Mouse (Mus musculus): Measurements from ENCODE around the gene Tspan18.

The Tspan18 gene

DNA sequence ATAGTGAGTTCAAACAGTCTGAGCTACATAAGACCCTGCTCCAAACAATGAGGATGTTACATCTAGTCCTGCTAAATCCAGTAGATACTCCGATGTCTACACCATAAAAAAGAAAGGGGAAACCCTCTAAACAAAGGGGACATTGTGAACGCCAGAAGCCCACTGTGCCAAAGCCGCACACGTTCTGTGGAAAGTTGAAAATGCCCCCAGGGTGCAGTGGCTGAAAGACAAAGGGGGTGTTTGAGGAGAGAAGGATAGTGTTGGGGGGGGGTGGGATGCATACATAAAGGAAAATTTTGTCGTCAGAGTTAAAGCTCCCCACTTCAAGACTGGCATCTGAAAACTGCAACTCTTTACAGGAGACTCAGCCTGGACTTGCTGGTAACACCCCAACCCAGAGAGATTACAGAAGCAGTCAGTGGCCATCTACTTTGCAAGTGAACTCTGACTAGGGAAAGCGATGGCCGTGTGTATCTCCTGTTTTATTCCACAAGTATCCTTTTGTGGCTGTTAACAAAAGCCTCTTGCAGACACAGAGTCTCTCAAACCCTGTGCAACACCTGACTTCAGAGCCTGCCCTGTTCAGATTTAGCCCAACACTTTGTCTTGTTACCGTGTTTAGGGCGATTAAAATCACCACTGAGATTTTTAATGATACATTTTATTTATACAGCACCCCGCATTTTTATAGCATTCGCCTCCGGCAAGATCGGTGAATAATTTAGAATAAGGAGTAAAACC is 42.9 kb downstream of the Tspan18 start:
- DNase-seq (ENCODE audit: extremely low spot score, low read depth, low spot score), result no peak

DNA sequence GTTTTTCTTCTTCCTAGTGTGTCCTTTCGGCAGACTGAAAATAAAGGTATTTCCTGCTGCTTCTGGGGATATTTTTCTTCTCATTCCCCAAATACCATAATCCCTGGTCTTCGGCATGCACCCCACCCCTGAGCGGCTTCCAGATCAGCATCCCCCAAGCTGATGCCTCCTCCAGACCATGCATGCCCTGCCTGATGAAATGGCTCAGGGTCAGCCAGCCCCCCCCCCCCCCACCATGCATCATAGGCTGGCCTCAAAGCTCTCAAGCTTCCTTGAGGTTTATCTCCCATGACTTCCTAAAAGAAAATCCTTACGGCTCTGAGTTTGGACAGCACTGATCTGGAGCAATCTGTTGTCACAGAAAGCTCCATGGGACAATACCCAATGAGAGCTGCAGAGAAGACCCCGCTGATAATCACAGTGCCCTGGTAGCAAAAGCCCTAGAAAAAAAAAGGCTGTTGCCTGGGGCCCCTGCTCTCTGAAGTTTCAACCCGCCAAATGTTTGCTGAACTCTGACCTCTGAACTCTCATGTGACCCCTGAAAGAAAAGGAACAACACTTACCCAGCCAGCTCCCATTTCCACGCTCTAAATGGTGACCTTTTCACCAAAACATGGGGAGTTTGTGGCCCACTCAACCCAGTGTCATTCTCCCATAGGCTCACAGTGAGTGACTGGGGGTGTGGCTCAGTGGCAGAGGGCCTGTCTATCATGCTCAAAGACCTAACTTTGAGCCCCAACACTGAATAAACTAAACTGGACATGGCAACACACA is 43.8 kb downstream of the Tspan18 start:
- no peak for DNase-seq (ENCODE audit: extremely low spot score, low read depth, low spot score)

DNA sequence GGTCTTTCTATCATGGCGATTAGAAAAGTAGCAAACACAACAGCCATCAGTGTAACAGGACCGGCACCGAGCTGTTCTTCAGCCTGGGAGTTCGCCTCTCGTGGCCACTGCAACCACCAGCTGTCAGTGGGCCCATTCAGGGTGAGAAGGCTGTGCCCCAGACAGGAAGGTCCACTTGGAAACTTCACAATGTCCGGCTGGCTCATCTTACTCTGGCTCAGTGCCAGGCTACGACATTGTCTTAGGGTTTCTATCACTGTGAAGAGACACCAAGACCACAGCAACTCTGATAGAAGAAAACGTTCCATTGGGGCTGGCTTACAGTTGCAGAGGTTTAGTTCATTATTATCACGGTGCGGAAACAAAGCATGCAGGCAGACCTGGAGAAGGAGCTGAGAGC is 45.1 kb downstream of the Tspan18 start:
- no peak for DNase-seq (ENCODE audit: extremely low spot score, low read depth, low spot score)

DNA sequence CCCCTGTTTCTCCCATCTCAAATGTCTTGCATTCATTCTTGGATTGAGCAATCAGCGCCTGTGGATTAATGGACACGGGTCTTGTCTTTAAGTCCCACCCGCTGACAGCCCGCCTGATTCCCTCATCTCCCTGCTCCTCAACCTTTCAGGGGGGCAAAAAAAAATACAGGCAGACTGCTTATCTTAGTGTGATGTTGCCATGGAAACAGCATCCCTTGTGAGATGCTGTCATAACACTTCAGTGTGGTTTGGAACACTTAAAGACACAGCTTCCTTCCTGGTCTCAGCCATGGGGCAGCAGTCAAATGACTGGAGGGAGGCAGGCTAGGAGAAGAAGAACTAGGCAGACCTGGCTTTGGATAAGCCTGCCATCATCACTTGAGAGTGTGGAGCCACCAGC is 47.0 kb downstream of the Tspan18 start:
- DNase-seq (ENCODE audit: extremely low spot score, low read depth, low spot score), result no peak

DNA sequence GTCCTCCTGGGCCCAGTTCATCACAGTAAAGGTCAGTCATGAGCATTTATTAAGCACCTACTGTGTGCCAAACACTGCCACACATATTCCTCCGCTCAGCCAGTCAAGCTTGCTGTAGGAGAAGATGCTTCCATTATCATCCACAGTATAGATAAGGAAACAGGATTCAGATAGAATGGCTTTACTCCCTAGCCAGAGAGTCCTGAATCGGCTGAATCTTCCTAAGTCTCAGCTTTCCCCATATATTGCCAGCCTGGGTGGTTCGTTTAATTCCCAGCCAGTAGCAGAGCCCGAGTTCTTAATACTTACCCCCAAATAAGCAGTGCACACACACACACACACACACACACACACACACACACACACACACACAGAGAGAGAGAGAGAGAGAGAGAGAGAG is 47.6 kb downstream of the Tspan18 start:
- DNase-seq (ENCODE audit: extremely low spot score, low read depth, low spot score), result no peak

DNA sequence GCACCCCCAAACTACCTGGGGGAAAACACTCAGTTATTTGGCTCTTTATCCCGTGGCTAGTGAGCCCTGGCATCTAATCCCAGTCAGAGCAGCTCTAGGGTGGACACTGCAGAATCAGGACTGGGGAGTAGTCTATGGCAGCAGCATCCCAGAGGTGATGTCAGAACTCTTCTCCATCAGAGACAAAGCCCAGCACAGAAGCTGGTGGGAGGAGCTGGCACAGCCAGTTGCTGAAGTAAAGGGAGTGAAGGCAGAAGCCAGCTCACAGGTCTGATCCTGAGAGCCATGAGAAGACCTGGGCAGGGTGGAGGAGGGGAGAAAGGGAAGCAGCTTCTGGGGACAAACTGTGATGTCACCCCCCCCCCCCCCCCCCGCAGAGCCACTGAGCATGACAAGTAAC is 48.0 kb downstream of the Tspan18 start:
- no peak for DNase-seq (ENCODE audit: extremely low spot score, low read depth, low spot score)

DNA sequence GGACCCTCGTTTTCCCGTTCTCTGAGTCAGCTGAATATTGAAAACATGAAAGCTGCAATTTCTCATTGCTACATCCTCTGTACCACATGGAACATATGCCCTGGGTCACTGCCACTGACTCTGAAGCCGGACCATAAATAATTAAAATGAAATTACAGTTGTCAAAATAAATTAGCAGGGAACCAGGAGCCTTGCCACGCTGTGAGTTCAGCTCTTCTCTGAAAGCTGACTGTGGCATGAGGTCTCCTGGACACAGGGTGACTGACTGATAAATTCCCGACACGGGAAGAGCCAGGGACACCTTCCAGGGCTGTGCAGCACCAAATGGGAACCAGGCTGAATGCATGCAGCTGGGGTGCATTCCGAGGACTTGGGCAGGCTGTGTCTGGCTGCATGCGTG is 48.5 kb downstream of the Tspan18 start:
- DNase-seq (ENCODE audit: extremely low spot score, low read depth, low spot score), result no peak

DNA sequence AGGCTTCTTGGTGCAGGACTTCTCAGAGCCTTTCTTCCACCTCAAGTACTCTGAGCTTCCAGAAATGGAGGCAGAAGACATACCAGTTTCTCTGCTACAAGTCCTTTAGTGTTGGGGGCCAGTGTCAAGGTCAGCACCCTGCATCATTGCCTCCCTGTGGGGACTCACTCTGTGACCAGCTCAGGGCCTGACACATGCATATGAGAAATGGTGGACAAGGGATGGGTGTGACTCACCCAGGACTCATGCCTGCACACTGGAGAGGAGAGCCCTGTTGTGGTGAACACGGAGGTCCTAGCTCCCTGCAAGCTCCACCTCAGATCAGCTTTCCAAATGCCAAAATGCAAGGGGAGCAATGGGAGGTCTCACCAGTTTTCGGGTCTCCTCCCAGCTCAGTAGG is 49.7 kb downstream of the Tspan18 start:
- DNase-seq (ENCODE audit: extremely low spot score, low read depth, low spot score), result no peak

DNA sequence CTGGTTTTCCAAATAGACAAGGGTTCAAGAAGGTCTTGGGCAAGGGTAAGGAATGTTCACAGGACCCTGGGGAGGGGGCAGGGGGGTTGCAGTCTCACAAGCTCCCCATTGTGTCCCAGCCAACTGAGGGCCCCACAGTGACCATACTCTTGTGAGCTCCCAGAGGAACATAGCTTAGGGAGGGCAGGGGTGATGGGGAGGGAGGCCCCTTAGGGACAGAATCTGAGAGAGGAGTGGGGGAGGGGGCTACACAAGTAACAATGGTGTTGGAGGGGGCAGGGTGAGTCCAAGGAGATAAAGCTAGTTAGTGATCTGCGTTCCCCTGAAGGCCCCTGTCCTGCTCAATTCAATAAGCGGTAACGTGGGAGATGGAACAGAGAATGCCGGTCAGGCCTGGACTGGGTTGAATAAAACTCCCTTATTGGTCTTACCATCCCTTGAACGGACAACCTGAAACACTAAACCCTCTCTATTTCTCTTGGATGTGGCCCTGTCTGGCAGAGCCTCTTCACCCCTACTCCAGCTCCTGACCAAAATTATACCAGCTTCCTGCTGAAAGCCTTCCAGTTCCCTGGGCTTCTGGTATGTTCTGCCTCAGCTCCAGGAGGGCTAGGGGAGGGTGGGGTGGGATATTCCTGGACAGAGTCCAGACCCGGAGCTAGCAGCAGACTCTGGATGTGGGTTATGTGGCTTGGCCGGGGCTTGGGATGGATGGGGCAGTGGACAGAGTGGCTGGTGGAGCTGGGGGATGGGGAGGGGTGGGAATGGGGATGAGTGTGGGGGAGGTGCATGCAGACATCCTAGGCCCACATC is 50.6 kb downstream of the Tspan18 start:
- DNase-seq (ENCODE audit: extremely low spot score, low read depth, low spot score), result no peak

DNA sequence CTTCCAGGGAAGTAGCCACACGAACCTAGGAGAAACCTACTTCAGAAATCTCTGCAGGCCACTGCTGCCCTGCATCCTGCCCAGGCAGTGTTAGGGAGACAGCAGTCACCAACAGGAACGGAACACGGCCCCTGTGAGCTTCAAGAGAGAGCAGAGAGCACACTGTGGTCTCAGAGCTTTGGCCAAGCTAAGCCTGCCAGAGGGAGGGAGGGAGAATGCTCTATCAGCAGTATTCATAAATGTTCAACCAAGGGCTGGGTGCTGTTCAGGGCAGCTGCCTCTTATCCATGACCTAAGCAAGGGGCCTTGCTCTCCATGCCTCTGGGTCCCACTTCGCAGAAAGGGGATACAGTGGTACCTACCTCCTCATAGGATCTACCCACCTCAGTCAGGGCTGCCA is 51.7 kb downstream of the Tspan18 start:
- no peak for DNase-seq (ENCODE audit: extremely low spot score, low read depth, low spot score)

DNA sequence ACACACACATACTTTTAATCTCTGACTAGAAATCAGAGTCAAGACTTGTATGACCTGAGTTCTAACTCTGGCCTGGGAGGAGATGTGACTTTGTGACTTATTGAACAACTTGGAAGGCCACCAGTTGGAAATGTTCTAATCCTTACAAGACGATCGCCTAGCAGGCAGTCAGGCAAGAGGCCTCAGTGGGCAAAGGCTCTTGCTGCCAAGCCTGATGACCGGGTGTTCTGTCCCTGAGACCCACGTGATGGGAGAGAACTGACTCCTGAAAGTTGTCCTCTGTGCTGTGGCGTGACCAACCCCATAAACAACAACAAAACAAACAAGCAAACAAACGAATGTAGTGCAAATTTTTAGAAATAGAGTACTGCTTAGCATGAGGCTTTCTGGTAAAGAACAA is 52.8 kb downstream of the Tspan18 start:
- DNase-seq (ENCODE audit: extremely low spot score, low read depth, low spot score), result no peak

DNA sequence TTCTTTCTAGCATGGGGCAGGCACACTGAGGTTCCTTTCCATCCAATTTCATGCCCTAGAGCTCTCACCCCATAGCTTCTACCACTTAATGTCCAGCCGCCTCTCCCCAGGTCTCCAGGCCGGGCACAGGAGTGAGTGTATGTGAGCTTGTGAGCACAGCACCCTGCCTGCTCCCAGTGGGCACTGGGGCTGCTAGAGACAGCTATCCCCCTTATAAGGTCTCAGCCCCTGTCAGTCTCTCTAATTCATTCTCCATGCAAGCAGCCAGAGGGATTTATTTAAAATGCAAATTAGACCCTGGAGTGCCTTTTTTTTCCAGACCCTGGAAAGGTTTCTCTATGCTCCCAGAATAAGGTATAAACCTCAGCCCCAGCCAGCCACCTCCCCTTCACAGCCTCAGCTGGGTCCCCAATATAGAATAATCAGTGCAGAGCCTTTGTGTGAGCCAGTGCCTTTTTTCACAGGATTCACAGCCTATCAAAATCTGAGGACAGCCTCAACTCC is 54.1 kb downstream of the Tspan18 start:
- no peak for DNase-seq (ENCODE audit: extremely low spot score, low read depth, low spot score)

DNA sequence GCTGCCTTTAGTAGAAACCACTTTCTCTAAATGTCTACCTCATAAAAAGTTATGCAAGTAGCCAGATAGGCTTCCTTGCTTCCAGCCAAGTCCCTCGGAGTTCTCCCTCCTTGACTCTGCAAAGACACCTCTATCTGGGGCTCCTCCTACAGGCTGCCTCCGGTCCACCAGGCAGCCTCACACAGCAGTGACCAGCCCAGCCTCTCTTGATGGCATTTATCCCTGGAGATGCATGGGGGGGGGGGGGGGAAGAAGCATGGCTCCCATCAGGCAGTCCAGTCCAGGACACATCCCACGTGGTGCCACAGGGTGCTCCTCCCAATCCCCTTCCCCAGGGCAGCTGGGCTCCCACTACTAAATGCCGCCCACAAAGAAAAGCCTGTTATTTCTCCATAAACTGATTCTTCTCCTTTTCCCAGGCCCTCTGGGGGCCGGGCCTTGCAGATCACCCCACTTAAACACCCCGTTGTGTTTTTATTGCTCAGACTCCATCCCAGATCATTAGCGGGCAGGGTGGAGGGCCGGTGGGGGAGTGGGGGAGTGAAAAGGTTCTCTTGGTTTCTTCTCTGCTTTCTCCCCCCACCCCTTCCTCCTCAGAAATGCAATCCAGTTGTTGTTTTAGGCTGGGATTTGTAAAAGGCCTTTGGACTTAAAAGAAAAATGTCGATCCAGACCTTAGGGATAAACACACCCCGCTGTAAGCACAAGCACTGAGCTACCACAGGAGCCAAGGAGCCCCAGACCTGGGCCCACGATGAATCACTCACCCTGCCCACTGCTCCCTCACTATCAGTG is 55.9 kb downstream of the Tspan18 start:
- DNase-seq (ENCODE audit: extremely low spot score, low read depth, low spot score), result no peak

DNA sequence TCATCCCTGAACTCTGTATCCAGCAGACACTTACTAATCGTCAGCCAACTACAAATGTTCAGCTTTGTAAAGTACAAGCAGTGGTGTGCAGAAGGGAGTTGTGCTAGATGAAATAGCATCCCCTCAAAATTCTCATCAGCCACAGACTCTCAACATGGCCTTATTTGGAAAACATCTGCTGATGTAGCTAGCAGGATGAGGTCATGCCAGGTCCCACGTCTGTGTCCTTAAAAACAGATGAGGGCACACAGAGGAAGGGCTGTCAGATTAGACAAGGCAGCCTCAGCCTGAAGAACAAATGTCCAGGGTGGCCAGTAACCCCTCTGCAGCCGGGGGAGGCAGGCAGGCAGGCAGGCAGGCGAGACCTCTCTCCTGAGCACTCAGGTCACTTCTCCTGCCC is 56.8 kb downstream of the Tspan18 start:
- no peak for DNase-seq (ENCODE audit: extremely low spot score, low read depth, low spot score)

DNA sequence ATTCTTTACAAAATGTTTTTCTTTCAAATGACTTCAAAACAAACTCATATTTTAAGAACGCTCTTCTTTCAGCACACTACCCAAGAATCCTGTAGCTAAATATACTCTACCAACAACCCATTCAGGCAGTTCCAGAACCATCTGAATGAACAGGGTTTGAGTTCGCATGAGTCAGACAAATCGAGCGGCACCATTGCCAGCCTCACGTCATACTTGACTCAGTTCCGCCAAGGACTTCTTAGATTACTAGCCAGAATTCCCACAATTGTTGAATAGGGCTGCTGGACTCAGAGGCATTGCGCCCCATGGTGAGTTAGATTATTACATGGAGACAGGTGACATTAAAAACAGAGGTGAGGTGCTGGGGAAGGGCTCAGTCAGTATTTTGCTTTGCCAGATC is 58.3 kb downstream of the Tspan18 start:
- DNase-seq (ENCODE audit: extremely low spot score, low read depth, low spot score), result no peak

DNA sequence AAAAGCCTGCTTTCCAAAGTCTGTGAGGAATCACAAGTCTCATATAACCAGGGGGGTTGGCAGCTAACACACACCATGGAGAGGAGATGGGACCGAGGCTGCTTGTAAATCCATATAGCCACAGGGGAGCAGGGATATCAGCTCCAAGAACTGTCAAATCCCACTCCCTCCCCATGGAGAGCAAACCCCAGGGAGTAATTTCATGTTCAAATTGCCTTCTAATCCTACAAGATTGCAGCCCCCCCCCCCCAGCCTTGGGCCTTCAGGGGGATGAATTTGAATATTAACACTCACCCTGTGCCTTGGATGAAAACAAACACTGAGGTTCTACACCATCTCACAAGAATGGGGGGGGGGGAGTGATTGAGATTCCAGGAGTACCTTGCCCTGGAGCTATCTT is 60.4 kb downstream of the Tspan18 start:
- DNase-seq (ENCODE audit: extremely low spot score, low read depth, low spot score), result no peak

DNA sequence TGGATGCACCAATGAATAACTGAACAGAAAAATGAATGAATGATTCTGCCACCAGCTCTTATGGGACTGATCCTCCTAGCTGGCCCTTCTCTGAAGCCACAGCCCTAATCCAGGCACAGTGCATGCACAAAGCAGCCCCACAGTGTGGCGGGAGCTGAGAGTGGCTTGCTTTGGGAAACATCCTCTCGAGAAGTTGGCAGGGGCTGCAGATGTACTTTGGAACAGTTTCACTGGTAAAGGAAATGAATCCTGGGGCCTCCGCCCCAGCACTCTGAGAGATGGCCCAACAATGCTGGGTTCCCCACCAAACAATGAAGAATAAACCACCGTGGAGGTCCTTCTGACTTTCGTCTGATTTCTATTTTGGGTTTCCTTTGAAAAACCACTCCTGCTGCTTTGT is 64.2 kb downstream of the Tspan18 start:
- DNase-seq (ENCODE audit: extremely low spot score, low read depth, low spot score), result no peak

DNA sequence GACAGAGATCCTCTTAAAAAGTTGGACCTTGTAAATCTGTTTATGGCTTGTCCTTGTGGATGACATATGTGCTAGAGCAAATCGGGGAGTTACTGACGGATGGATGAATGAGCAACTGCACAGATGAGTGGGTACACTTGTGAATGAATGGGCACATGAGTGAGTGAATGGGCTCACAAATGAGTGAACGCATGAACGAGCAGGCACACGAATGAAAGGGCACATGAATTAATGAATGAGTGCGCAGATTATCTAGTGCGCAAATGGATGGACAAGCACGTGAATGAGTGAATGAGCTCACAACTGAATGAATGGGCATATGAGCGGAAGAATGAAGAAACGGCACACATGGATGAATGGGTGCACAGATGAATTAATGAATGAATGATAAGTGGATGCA is 64.7 kb downstream of the Tspan18 start:
- no peak for DNase-seq (ENCODE audit: extremely low spot score, low read depth, low spot score)

DNA sequence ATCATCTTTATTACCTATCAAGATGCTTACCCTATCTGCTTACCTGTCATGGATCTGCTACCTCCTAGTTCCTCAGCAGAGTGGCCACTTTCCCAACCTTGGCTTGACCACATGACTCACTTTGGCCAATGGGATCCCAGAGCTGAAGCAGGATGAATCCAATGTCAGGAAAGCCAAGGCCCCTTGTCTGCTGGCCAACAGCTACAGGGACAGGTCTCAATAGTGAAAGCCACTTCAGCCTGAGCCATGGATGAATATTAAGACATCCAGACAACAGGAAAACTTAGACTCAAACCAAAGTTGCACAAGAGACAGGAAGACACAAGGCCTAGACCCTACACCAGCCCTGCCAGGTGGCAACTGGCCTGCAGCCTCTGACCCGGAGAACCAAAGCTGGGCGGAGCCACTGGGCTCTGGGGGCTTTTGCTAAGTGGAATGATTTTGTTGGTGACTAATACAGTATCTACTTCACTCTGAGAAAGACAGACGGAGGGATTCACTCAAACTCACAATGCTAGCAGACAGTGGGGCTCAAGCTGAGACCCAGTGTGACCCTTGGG is 65.5 kb downstream of the Tspan18 start:
- DNase-seq (ENCODE audit: extremely low spot score, low read depth, low spot score), result no peak

DNA sequence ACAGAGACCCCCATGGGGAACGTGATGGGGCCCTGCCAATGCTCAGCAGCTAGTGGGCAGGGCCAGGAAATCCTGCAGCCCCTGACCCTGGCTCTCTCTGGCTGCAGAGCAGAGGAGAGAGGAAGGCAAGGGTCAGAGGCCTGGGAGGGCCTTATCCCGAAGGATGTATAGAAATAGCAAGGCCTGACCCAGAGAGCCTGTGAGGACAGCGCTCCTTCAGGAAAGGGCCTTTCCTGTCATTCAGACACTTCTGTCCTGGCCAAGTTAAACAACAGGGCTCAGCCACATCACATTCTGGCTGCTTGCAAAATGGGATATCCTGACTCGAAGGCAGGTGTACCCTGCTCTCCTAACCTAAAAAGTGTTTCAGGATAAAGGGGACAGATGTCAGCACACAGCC is 66.5 kb downstream of the Tspan18 start:
- DNase-seq (ENCODE audit: extremely low spot score, low read depth, low spot score), result no peak

Measured in hindlimb bud, embryonic 11.5 days (tissue).